Mouse (Mus musculus) hindbrain, postnatal 0 days (tissue): ENCODE measurements around the gene Bcl6. TPM values are rescaled to one million over a fixed set of nuclear protein-coding genes. Genes with fewer than 3 reads are reported as not detected.

Experiments used
- ATAC-seq: fragments of 200-750 bp; cut with Nextera tagmentation; 2 replicates; pipeline ENCODE4 v1.8.0; 2017; ENCODE audit warnings: mild to moderate bottlenecking, moderate TSS enrichment, moderate library complexity
- DNase-seq: peaks from one replicate; pipeline ENCODE4 v3.0.0-alpha.2; 2015; ENCODE audit warnings: low spot score
- H3K27ac ChIP-seq: fragments of 300-500 bp; sonication (generic); 2 replicates; pipeline ENCODE4 v1.5.1; 2014; ENCODE audit warnings: mild to moderate bottlenecking
- H3K27me3 ChIP-seq: fragments of 300-500 bp; sonication (generic); 2 replicates; pipeline ENCODE4 v1.6.1; 2014; ENCODE audit warnings: low read length, mixed read lengths; ENCODE audit not compliant: insufficient read depth
- H3K36me3 ChIP-seq: fragments of 300-500 bp; sonication (generic); 2 replicates; pipeline ENCODE4 v1.6.1; 2014; ENCODE audit warnings: low read length, mixed read lengths; ENCODE audit not compliant: insufficient read depth
- H3K4me1 ChIP-seq: fragments of 300-500 bp; sonication (generic); 2 replicates; pipeline ENCODE4 v1.6.1; 2014; ENCODE audit warnings: antibody characterized with exemption, low read length, mixed read lengths; ENCODE audit not compliant: insufficient read depth
- H3K4me2 ChIP-seq: fragments of 300-500 bp; sonication (generic); 2 replicates; pipeline ENCODE4 v1.6.1; 2014; ENCODE audit warnings: low read depth, mild to moderate bottlenecking, low read length, moderate library complexity, mixed read lengths
- H3K4me3 ChIP-seq: fragments of 300-500 bp; sonication (generic); 2 replicates; pipeline ENCODE4 v1.5.1; 2014; ENCODE audit warnings: low read length
- H3K9ac ChIP-seq: fragments of 300-500 bp; sonication (generic); replicated peaks from 2 replicates; pipeline ENCODE4 v1.6.1; 2014; ENCODE audit warnings: mild to moderate bottlenecking, low read length, moderate library complexity, mixed read lengths
- H3K9me3 ChIP-seq: fragments of 300-500 bp; sonication (generic); 2 replicates; pipeline ENCODE4 v1.6.1; 2016; ENCODE audit warnings: low read length, mixed read lengths
- CTCF ChIP-seq: IDR thresholded peaks from 2 replicates; pipeline ENCODE4 v1.5.1; 2016; ENCODE audit warnings: antibody characterized with exemption, control low read depth, low read depth
- WGBS: fragments of 180-500 bp; shearing (Covaris S2); extraction: QIAGEN DNeasy Blood & Tissue Kit; methylation state at CpG from one replicate; pipeline ENCODE4 v1.1.7; 2014; 5-methylcytosine and 5-hydroxymethylcytosine counted together
- polyA plus RNA-seq: library from polyadenylated mRNA; unstranded; fragments of >200 nt; fragmentation: Nextera tagmentation; extraction: Ambion mirVana; gene quantifications from 2 replicates; pipeline ENCODE4 v1.2.1, GENCODE M21; 2015
- total RNA-seq: library from RNA; depleted of rRNA; stranded (reverse); fragments of >200 nt; gene quantifications from 2 replicates; pipeline ENCODE4 v1.2.3, GENCODE M21; 2014; rRNA removed

Gene Bcl6
- total and polyA plus RNA-seq, 2 experiments from 2014 or later = 0.34 to 4.6 TPM

GRCm38 (mm10) chr16:23919418-23919817 is 69.2 kb downstream of the Bcl6 start:
- Histone ChIP-seq H3K27me3 (no peaks in the 10 kb centered on the region), H3K4me1 (no peaks in the 10 kb centered on the region)

More at GRCm38 (mm10) chr16:23919418-23919817, 69.2 kb downstream of the Bcl6 start:
- Histone ChIP-seq H3K27ac (no peak overlapping the region), H3K4me2 (no peak overlapping the region), H3K9ac (no peak overlapping the region), H3K36me3 (no peaks in the 10 kb centered on the region), H3K4me3 (no peak overlapping the region), H3K9me3 (no peaks in the 10 kb centered on the region)
- 76% methylated on average over 2 of the region's 2 CpGs for WGBS
- DNase-seq = no peak
- TF ChIP-seq CTCF = no peak
- no peak for ATAC-seq

Other genes starting within 250 kb of the Bcl6 start
- gene Sst, start 97.9 kb downstream of the Bcl6 start, total RNA-seq = 232 and 270 TPM in 2 replicates
- gene Sst, start 97.9 kb downstream of the Bcl6 start, polyA plus RNA-seq = 491 and 501 TPM in 2 replicates
- gene Rtp2, start 56.5 kb downstream of the Bcl6 start, total RNA-seq = not detected in 2 replicates
- gene Rtp2, start 56.5 kb downstream of the Bcl6 start, polyA plus RNA-seq = 0.24 and 0.25 TPM in 2 replicates
- not detected in 2 replicates for gene Gm37419, start 370 bp downstream of the Bcl6 start, total RNA-seq
- not detected in 2 replicates for gene Gm37419, start 370 bp downstream of the Bcl6 start, polyA plus RNA-seq